Mouse (Mus musculus): ENCODE measurements around the gene Zfhx3. TPM values are rescaled to one million over a fixed set of nuclear protein-coding genes. Genes with fewer than 3 reads are reported as not detected.

Zfhx3 gene
- total and polyA plus RNA-seq, 2 experiments from 2014 or later, result 9.6 to 13.8 TPM

GRCm38 (mm10) chr8:108743238-108743637 lies 800.8 kb downstream of the Zfhx3 start:
- H3K4me2 ChIP-seq (ENCODE audit: low read depth), result no peak overlapping the region
- 79% methylated on average over 7 of the region's 7 CpGs for WGBS
- H3K27ac ChIP-seq (ENCODE audit: low read depth, low read length), result no peak overlapping the region
- H3K4me1 ChIP-seq (ENCODE audit: insufficient read depth), result 0 out of 2 replicates have a peak, but pooled peaks cover 3% of the 10 kb centered on the region
- H3K9me3 ChIP-seq (ENCODE audit: low read length), result no peaks in the 10 kb centered on the region
- H3K36me3 ChIP-seq (ENCODE audit: insufficient read depth), result no peaks in the 10 kb centered on the region
- H3K27me3 ChIP-seq (ENCODE audit: insufficient read depth, low read length), result no peaks in the 10 kb centered on the region
- no peak for DNase-seq
- H3K4me3 ChIP-seq (ENCODE audit: low read depth, low read length), result no peak overlapping the region
- ATAC-seq, result no peak
- TF ChIP-seq CTCF (IDR thresholded peaks at IDR 0.05; ENCODE audit: low read depth), result no peak
- no peak overlapping the region for H3K9ac ChIP-seq

- 91% methylated on average over 7 of the region's 7 CpGs for WGBS
- DNase-seq (no peak), ATAC-seq (no peak)
- no peak overlapping the region for H3K4me3 ChIP-seq (ENCODE audit: low read depth, low read length)
- H3K9me3 ChIP-seq (ENCODE audit: low read length), result no peaks in the 10 kb centered on the region
- no peaks in the 10 kb centered on the region for H3K36me3 ChIP-seq (ENCODE audit: insufficient read depth)
- H3K27me3 ChIP-seq (ENCODE audit: insufficient read depth, low read length), result no peaks in the 10 kb centered on the region
- H3K4me1 ChIP-seq (ENCODE audit: insufficient read depth), result 0 out of 2 replicates have a peak, but pooled peaks cover 2% of the 10 kb centered on the region
- no peak for TF ChIP-seq CTCF (IDR thresholded peaks at IDR 0.05; ENCODE audit: low read depth)
- no peak overlapping the region for H3K9ac ChIP-seq
- H3K27ac ChIP-seq (ENCODE audit: low read depth, low read length), result no peak overlapping the region
- H3K4me2 ChIP-seq (ENCODE audit: low read depth), result no peak overlapping the region
Observed at GRCm38 (mm10) chr8:108745551-108745950, 803.1 kb downstream of the Zfhx3 start.

- TF ChIP-seq CTCF (IDR thresholded peaks at IDR 0.05; ENCODE audit: low read depth), result no peak
- Histone ChIP-seq H3K4me3 (ENCODE audit: low read depth, low read length) (no peak overlapping the region), H3K27ac (ENCODE audit: low read depth, low read length) (no peak overlapping the region), H3K4me2 (ENCODE audit: low read depth) (no peak overlapping the region), H3K4me1 (ENCODE audit: insufficient read depth) (no peaks in the 10 kb centered on the region), H3K27me3 (ENCODE audit: insufficient read depth, low read length) (no peaks in the 10 kb centered on the region), H3K36me3 (ENCODE audit: insufficient read depth) (no peaks in the 10 kb centered on the region), H3K9me3 (ENCODE audit: low read length) (no peaks in the 10 kb centered on the region), H3K9ac (no peak overlapping the region)
- ATAC-seq (no peak), DNase-seq (no peak)
- WGBS, result 61% methylated on average over 11 of the region's 11 CpGs
Observed at GRCm38 (mm10) chr8:108748095-108748494, 805.7 kb downstream of the Zfhx3 start.

- Histone ChIP-seq H3K36me3 (ENCODE audit: insufficient read depth) (no peaks in the 10 kb centered on the region), H3K4me2 (ENCODE audit: low read depth) (no peak overlapping the region), H3K4me3 (ENCODE audit: low read depth, low read length) (no peak overlapping the region), H3K9me3 (ENCODE audit: low read length) (no peaks in the 10 kb centered on the region), H3K27me3 (ENCODE audit: insufficient read depth, low read length) (no peaks in the 10 kb centered on the region), H3K27ac (ENCODE audit: low read depth, low read length) (no peak overlapping the region), H3K4me1 (ENCODE audit: insufficient read depth) (no peaks in the 10 kb centered on the region), H3K9ac (no peak overlapping the region)
- ATAC-seq (no peak), DNase-seq (no peak)
- 14% methylated on average over 6 of the region's 6 CpGs for WGBS
- TF ChIP-seq CTCF (IDR thresholded peaks at IDR 0.05; ENCODE audit: low read depth), result no peak
Observed at GRCm38 (mm10) chr8:108748851-108749376, 806.5 kb downstream of the Zfhx3 start.

- DNase-seq, result no peak
- no peaks in the 10 kb centered on the region for H3K36me3 ChIP-seq (ENCODE audit: insufficient read depth)
- no peak for TF ChIP-seq CTCF (IDR thresholded peaks at IDR 0.05; ENCODE audit: low read depth)
- no peaks in the 10 kb centered on the region for H3K9me3 ChIP-seq (ENCODE audit: low read length)
- H3K27me3 ChIP-seq (ENCODE audit: insufficient read depth, low read length), result no peaks in the 10 kb centered on the region
- H3K4me1 ChIP-seq (ENCODE audit: insufficient read depth), result no peaks in the 10 kb centered on the region
- no peak overlapping the region for H3K27ac ChIP-seq (ENCODE audit: low read depth, low read length)
- no peak overlapping the region for H3K4me2 ChIP-seq (ENCODE audit: low read depth)
- ATAC-seq, result no peak
- no peak overlapping the region for H3K9ac ChIP-seq
- H3K4me3 ChIP-seq (ENCODE audit: low read depth, low read length), result no peak overlapping the region
- 90% methylated on average over 9 of the region's 9 CpGs for WGBS
Observed at GRCm38 (mm10) chr8:108750806-108751205, 808.4 kb downstream of the Zfhx3 start.

GRCm38 (mm10) chr8:108754556-108754955 lies 812.1 kb downstream of the Zfhx3 start:
- no peak for TF ChIP-seq CTCF (IDR thresholded peaks at IDR 0.05; ENCODE audit: low read depth)
- H3K4me1 ChIP-seq (ENCODE audit: insufficient read depth), result no peaks in the 10 kb centered on the region
- no peaks in the 10 kb centered on the region for H3K9me3 ChIP-seq (ENCODE audit: low read length)

GRCm38 (mm10) chr8:108755400-108756325 lies 813.2 kb downstream of the Zfhx3 start:
- 26% methylated on average over 19 of the region's 19 CpGs for WGBS
- no peak overlapping the region for H3K4me3 ChIP-seq (ENCODE audit: low read depth, low read length)
- H3K9ac ChIP-seq, result no peak overlapping the region
- no peaks in the 10 kb centered on the region for H3K4me1 ChIP-seq (ENCODE audit: insufficient read depth)
- peak overlapping the region; percentile 3; the same call in 1 of the 2 replicates for H3K4me2 ChIP-seq (ENCODE audit: low read depth)
- ATAC-seq (peak; percentile 61), DNase-seq (peak; percentile 39)
- H3K9me3 ChIP-seq (ENCODE audit: low read length), result no peaks in the 10 kb centered on the region
- H3K36me3 ChIP-seq (ENCODE audit: insufficient read depth), result no peaks in the 10 kb centered on the region
- no peaks in the 10 kb centered on the region for H3K27me3 ChIP-seq (ENCODE audit: insufficient read depth, low read length)
- TF ChIP-seq CTCF (IDR thresholded peaks at IDR 0.05; ENCODE audit: low read depth), result no peak
- 0 out of 2 replicates have a peak overlapping the region, but pooled peaks have one; percentile 35 for H3K27ac ChIP-seq (ENCODE audit: low read depth, low read length)

More at GRCm38 (mm10) chr8:108754556-108754955, 812.1 kb downstream of the Zfhx3 start:
- Histone ChIP-seq H3K4me2 (ENCODE audit: low read depth) (no peak overlapping the region), H3K27ac (ENCODE audit: low read depth, low read length) (no peak overlapping the region), H3K9ac (no peak overlapping the region), H3K27me3 (ENCODE audit: insufficient read depth, low read length) (no peaks in the 10 kb centered on the region), H3K36me3 (ENCODE audit: insufficient read depth) (no peaks in the 10 kb centered on the region), H3K4me3 (ENCODE audit: low read depth, low read length) (no peak overlapping the region)
- WGBS, result 57% methylated on average over 6 of the region's 6 CpGs
- DNase-seq (no peak), ATAC-seq (no peak)
